Mouse (Mus musculus): ENCODE measurements around the gene Chmp4b. TPM values are rescaled to one million over a fixed set of nuclear protein-coding genes. Genes with fewer than 3 reads are reported as not detected.

Gene Chmp4b
- total RNA-seq, 2 experiments from 2014 or later: 125 to 126 TPM

DNA sequence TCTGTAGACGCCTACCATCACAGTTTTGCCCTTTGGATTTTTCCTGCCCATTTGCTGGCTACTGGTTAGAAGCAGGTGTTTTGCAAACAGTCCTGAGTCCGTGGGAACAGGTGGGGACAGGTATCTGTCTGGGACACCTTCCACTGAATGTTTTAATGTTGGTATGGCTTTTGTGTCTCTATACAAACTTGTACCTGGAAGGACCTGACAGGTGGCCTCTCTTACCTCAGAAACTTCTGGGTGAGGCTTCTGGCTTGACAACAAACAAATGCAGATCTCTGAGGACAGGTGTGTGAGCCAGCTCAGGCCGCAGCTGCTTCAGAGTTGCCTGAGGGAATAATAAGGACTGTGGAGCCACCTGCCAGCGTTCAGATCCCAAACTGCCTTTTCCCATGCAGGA, 12.4 kb upstream of the Chmp4b start:
- DNase-seq: no peak
- intact Hi-C loops (cut with DNase I): no loop called here

DNA sequence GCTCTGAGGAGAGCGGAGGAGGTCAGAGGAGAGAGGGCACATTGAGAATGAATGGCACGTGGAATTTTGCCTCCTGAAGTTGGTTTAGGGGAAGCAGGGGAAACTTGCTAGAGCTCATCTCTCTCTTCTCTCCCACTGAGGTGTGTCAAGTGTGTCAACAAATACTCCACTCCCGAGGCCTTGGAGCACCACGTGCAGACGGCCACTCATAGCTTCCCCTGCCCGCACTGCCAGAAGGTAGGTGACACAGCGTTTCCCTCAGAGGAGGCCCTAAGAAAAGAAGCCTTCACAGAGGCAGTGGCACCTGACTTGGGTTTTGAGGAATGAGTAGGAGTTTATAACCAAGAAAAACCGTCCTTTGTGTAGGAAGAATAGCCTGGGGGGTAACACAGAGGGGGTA, 10.3 kb upstream of the Chmp4b start:
- intact Hi-C loops (cut with DNase I): no loop called here
- DNase-seq: no peak

DNA sequence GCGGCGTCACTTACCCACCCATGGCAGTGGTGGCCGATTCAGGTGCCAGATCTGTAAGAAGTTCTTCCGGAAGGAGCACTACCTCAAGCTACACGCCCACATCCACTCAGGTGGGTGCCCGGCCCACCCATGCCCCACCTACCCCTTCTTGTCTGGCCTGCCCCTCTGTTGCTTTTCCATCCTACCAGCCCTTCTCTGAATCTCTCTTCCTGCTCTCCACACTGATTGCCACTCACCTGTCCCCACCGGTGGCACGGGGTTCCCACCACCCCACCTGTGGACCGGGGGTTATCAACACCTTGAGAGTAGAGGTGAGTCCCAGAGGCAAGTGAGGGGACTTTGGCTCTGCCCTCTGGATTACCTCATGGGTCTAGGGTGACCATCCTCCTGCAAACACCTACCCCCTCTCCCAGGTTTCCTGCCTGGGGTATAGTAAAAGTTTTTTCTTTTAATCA, 9.5 kb upstream of the Chmp4b start:
- intact Hi-C loops (cut with DNase I): no loop called here
- no peak for DNase-seq

DNA sequence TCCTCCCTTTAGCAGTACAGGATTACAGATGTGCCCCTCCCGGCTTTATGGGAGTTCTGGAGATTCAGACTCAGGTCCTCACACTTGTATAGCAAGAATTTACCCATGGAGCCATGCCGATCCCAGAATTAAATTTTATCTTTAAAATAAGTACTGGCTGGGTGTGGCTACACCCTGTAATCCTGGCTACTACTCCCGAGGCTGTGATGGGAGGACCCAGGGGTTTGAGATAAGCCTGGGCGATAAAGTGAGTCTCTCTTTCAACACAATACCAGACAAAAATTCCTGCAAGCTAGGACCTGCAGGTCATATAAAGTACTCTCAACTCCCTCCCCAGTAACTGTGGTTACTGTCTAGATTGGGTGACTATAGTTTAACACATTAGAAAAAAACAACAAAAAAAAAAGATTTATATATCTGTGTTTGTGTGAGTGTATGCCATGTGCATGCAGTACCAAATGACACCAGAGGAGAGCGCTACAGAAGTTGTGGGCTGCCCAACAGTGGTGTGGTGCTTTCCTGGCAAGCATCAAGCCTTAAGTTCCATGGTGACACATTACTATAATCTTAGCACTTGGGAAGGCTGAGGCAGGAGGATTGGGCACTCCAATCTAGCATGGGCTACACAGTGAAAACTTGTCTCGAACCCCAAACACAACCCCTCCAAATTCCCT, 8.7 kb upstream of the Chmp4b start:
- DNase-seq: no peak
- intact Hi-C loops (cut with DNase I): no loop called here

DNA sequence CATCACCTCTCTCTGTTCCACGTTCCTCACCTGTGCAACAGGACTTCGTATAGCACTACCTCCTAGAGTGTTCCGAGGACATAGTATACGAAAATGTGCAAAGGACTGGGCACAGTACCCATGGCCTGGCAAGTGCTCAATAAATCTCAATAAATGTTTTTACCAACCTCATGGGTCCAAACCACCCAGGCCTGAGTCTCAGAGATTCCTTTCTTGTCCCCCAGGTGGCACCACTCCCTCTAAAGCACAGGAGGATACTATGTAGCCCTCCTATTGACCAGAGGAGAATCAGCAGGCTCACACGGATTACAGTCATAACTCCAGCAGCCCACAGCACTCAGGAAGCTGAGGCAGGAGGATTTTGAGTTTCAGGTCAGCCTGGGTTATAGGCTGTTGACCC, 4.9 kb upstream of the Chmp4b start:
- intact Hi-C loops (cut with DNase I): loop anchor here (1.0 kb wide), 1 partner anchor 297 kb away; no protein-coding TSS in a partner anchor
- peak; percentile 28 to 43 for DNase-seq

DNA sequence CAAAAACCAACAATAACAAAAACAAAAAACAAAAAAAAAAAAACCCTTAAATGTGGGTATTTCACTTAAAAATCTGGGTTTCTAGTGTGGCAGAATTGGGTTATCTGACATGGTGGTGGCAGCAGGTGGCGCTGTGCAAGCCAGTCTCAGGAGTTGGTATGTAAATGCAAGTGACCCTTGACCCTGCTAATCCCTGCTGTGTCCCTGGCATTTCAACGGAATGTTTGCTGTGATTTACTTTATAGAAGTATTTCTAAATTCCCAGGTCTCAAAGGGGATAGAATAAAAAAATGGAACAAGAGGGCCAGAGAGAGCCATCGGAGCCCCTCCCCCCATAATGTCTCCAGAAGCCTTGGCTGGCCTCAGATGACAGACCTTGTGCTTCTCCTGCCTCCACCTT, 3.4 kb upstream of the Chmp4b start:
- DNase-seq: peak in 1 of 2 experiments; percentile 18
- intact Hi-C loops (cut with DNase I): no loop called here

DNA sequence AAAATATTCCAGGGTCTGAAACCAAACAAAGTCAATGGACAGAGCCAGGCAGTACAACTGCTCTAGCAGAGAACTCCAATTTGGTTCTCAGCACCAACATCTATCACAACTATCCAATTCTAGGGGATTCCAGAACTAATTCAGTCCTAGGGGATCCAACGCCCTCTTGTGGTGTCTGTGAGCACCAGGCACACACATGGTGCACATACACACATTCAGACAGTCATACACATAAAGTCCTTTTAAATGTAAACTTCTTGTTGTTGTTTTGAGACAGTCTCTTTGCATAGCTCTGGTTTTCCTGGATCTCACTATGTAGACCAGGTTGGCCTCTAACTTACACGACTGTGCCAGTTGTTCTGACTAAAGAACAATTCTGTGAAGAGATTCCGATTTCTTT, 1.1 kb upstream of the Chmp4b start:
- intact Hi-C loops (cut with DNase I): no loop called here
- no peak for DNase-seq

DNA sequence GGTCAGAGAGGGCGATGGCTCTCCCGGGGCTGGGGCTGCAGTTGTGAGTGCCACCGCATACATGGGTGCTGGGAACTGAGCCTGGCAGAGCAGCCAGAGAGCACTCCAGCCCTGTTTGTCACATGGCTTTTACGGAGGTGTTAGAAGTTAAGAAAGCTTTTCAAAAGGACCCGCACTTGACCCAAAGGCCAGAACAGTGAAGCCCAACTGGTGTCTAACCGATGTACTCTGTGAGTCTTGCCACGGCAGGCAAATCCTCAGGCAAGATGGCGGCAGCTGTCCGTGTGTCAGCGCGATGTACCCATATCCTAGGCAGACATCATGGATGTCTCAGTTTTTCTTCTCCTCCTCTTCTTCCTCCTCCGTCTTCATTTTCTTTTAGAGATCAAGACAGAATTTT, 3.5 kb downstream of the Chmp4b start:
- intact Hi-C loops (cut with DNase I): no loop called here
- no peak for DNase-seq

DNA sequence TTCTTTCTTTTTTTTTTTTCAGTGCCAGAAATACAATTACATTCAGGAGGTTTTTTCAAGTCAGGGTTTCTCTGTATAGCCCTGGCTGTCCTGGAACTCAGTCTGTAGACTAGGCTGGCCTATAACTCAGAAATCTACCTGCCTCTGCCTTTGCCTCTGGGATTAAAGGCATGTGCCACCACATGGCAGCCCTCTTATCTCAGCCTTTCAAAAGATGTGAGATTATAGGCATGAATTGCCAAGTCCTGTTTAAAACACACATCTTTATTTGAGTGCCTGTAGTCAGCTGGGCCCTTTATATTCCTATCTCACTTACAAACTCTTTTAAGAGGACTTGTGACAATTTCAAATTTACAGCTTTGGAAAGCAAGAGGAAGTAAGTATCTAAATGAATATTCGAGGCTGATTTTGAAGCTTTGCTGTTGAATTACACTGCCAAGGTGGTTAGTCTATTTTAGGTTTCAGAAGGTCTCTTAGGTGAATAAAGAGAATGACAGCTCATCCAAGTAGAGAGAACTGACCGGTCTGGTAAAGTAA, 4.4 kb downstream of the Chmp4b start:
- intact Hi-C loops (cut with DNase I): no loop called here
- no peak for DNase-seq

DNA sequence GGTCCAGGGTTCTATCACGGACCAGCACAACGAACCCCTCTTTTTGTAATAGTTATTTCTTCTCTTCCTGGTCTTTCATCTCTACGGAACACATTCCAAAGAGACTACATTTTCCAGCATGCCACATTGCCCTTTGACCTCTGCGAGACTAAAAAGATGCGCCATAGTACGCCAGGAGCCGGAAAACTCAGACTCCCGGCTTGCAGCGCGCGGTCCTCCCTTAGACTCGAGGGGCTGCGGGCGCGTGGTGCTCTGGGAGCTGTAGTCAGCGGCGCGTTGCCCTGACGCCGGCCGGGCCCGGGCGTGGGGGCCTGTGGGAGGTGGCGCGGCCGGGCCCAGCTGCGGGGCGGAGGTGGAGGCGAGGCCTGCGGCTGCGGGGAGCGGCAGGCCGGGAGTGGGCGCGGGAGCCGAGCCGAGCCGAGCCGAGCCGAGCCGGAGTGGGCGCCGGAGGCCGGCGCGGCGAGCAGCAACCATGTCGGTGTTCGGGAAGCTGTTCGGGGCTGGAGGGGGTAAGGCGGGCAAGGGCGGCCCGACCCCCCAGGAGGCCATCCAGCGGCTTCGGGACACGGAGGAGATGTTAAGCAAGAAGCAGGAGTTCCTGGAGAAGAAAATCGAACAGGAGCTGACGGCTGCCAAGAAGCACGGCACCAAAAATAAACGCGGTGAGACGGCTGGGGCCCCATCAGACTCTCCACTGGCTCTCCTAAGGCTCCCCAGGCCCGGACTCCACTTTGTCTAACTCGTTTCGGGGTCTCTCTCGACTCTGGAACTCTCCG, 5.4 kb downstream of the Chmp4b start:
- DNase-seq: peak; percentile 98 to 99
- intact Hi-C loops (cut with DNase I): no loop called here

DNA sequence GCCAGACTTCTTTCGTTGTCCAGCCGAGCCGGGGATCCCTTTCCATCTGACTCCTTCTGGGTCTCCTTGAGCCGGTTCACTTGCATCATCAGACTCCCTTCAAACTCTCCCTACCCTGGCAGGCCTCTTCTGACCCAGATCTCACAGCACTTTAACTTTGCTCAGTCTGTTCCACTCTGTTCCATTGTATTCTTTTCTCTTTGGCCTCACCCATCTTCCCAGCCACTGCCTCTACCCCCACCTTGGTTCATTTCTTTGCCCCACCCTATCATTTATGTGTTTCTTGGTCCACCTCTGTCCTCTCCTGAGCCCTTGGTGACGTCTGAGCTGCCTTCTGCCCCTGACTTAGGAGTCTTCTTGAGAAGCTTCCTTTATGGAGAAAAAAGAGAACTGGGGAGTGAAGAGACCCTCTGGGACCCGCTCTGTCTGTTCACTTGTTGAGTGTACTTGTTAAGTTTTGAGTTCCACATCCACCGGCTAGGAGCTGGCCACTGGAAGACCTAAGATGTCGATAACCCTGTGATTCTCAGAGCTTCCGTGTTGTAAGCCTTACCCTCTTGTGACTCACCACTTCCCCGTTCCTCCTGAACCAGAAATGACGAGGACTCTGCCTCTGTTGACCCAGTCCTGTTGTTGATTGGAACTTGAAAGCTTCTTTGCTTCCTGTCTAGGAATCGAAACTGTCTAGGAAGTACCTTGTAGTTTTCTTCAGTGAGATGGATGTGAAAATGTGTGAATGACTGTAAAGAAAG, 6.2 kb downstream of the Chmp4b start:
- peak; percentile 48 to 54 for DNase-seq
- intact Hi-C loops (cut with DNase I): no loop called here

DNA sequence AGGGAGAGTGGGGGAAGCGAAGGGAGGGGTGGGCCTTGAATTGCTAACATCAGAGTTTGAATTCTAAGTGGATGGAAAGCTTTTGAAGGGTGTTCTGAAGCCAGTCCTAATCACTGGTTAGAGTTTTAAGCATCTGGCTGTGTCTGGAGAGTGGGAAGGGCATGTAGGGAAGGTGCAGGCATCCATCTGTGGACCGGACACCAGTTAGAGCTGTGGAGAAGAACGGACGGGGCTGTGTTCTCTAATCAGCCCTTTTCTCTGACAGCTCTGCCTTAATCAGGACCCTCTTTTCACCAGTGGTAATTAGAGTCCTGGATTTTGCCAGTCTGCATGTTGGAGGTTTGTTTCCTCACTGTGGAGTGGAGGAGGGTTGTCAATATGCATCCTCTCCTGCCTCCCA, 7.6 kb downstream of the Chmp4b start:
- intact Hi-C loops (cut with DNase I): no loop called here
- DNase-seq: no peak

DNA sequence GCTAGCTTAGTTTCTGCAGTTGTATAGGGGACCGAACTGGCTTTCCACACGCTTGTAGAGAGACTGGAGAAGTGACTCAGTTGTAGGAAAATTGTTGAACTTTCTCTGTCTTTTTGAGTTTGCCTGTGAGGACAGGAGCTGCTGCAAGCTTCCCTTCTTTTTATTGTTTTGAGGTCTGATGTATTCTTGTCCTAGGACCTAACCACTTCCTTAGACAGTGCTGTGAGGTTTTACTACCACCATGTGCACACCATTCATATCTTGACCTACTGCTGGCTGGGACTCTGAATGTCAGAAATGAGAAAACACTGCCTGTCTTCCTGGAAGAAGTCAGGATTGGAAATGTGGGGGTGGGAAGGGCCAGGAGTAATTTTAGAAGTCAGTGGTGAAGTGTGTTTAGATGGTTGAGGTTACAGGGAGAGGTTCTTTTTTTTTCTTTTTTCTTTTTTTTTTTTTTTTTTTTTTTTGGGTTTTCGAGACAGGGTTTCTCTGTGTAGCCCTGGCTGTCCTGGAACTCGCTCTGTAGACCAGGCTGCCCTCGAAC, 8.1 kb downstream of the Chmp4b start:
- peak in 1 of 2 experiments; percentile 35 for DNase-seq
- intact Hi-C loops (cut with DNase I): no loop called here

DNA sequence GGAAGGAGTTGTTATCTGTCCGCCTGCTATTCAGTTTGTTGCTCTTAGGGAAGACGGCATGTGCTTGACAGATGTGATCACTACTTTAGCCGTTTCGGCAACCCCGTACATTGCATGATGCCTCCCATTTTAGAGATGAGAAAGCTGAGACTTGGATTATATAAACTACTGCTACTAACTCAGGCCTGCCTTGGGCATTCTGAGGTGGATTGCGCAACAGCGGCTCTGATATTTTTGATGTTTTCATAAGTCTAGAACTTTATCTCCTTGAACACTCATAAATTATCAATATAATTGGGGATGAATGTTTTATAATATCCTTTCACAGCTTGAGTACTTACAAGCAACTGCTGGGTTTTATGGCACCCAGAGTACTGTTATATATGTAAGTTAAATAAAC, 17.2 kb downstream of the Chmp4b start:
- intact Hi-C loops (cut with DNase I): no loop called here
- no peak for DNase-seq

DNA sequence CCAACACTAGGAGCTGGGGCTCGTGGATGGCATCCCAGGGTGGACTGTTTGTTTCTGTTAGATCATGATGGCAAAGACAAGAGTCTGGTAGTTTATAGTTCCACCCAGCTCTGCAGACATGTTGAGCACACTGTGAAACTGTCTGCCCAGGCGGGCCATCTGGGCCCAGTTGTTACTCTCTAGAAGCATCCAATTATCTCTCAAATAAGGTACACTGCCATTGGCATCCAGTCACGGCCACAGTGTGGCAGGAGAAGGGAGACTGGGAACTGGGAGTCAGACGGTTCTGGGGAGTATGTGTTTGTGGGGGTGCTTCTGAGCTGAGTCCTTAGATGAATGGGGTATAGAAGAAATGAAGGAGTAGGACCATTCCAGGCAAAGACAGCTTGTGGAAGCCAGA, 18.6 kb downstream of the Chmp4b start:
- no peak for DNase-seq
- intact Hi-C loops (cut with DNase I): no loop called here

DNA sequence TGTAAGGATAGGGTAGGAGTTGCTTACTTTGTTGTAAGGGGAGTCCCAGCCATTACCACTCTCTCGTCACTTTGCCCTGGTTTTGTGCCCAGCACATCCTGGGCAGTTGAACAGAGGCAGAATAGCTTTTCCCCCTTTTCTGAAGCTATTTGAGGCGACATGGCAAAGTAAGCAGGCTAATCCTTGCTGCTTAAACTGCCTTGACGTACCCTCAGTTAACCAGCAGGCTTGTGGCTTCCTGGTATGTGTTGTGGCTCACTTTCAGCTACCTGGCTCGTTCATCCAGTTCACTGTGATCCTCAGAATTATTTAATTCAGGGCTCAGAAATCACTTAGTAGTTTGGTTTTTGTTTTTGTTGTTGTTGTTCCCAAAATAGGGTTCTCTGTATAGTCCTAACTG, 19.2 kb downstream of the Chmp4b start:
- DNase-seq: no peak
- intact Hi-C loops (cut with DNase I): no loop called here

DNA sequence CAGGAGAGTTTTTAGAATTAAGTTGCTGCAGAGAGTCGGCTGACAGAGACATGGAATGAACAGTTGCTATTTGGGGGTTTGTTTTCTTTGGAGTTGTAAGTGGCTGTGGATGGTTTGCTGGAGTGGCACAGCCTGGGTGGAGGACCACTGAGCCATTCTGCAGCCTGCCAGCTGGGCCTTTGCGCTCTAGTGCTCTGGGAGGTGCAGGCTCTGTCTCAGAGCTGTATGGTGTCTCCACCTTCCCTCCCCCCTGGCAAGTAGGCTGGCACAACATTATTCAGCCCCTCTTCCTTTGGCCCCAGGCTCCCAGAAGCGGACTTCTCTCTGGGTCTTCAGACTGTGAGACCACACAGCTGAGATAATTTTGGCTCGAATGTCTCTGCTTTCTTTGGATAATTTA, 22.5 kb downstream of the Chmp4b start:
- intact Hi-C loops (cut with DNase I): no loop called here
- peak in 1 of 2 experiments; percentile 20 for DNase-seq

DNA sequence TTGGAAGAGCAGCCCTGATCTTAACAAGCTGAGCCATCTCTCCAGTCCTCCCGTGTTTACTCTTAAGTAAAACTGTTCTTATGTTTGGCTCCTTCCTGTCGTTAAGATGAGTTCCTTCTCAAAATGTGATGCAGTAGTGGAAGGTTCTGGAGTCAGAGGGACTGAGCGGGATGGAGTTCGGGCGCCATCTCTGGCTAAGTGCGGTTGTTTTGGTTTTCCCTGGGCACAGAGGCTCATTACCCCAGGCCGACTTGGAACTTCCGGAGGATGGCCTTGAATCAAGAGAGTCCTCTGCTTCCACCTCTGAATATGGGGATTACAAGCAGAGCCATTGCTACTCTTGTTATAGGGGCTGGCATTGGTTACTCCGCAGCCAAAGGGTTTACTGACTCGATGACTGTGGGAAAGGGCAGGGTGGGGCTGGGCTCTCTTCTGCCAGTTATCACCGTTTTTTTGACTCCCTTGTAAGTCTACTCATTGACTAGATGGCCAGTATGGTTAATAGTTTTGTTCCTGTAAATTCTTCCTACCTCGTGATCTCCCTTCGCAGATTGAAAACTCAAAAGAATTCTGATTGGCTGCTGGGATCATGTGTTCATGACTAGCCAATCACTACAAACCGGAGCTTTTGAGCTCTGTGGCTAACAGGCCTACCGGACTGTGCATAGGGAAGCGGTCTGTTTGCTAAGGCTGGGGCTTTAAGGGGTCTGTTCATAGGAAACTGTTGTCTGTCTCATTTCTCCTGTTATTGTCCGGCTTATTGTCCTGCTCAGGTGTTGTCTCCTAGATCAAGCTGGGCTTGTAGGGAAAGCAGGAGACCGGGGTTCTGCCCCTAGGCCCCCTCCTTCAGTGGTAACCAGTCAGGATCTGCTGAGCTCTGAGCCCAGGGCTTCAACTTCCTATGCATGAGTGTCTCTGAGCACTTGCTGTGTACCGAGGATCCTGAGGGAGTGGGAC, 25.4 kb downstream of the Chmp4b start:
- intact Hi-C loops (cut with DNase I): no loop called here
- peak; percentile 62 to 75 for DNase-seq

DNA sequence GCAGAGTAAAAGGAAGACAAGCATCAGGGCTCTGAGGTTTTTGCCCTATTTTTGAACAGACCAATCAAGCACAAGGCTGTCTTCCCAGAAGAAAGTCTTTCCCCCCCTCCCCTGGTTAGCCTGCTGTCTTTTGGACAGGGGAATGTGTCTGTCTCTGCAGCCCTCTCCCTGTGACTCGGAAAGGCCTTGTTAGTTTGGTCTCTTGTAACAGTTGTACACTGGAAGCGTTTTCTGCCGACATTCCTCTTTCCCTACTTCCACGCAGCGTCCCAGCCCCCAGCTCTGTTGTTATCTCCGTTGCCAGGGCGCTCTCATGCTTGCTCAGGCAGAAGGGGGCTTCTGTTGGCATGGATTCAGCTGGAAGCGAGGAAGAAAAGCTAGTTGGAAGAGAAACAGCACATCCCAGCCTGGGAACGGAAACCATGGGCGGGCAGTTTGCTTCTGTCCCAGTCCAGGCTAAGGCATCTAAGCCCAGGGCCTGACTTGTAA, 26.2 kb downstream of the Chmp4b start:
- intact Hi-C loops (cut with DNase I): no loop called here
- peak; percentile 77 to 80 for DNase-seq

DNA sequence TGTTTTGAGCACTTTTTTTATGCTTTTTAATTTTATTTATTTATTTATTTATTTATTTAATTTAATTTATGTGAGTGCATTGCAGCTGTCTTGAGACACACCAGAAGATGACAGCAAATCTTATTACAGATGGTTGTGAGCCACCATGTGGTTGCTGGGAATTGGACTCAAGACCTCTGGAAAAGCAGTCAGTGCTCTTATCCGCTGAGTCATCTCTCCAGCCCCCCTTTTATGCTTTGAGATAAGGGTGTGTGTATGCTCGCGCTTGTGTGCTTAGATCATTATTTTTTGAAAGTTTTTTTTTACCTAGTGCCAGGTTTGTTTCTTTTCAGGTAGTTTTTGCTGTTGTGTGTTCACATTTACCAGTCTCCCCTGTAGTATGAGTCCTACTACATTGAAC, 27.5 kb downstream of the Chmp4b start:
- DNase-seq: no peak
- intact Hi-C loops (cut with DNase I): no loop called here
